Mouse (Mus musculus) kidney, postnatal 36 days (tissue): Measurements from ENCODE around the gene Akap2.

Experiments
- DNase-seq, 2 experiments: peaks; one replicate each; pipeline ENCODE4 v3.0.0; 2021 to 2022; ENCODE audit warnings: mixed read lengths in 2 of 2

The Akap2 gene

GRCm38 (mm10) chr4:57717354-57717753 is at the start of gene Akap2:
Gene Akap2, plus strand, starts transcription at chr4:57717657.
- peak in 1 of 2 experiments; percentile 29 for DNase-seq

GRCm38 (mm10) chr4:57670813-57671469 is 46.5 kb upstream of the Akap2 start:
- DNase-seq = peak; percentile 33 to 43

- no peak for DNase-seq
Observed at GRCm38 (mm10) chr4:57672541-57672940, 44.9 kb upstream of the Akap2 start.

- peak; percentile 89 to 94 for DNase-seq
Observed at GRCm38 (mm10) chr4:57672996-57673906, 44.2 kb upstream of the Akap2 start.

- DNase-seq = no peak
Observed at GRCm38 (mm10) chr4:57674351-57674750, 43.1 kb upstream of the Akap2 start.

GRCm38 (mm10) chr4:57675387-57675786 is 42.1 kb upstream of the Akap2 start:
- peak; percentile 91 to 93 for DNase-seq

GRCm38 (mm10) chr4:57677916-57678315 is 39.5 kb upstream of the Akap2 start:
- DNase-seq = no peak

GRCm38 (mm10) chr4:57678991-57679457 is 38.4 kb upstream of the Akap2 start:
- peak; percentile 66 to 69 for DNase-seq

GRCm38 (mm10) chr4:57680186-57680585 is 37.3 kb upstream of the Akap2 start:
- DNase-seq = peak in 1 of 2 experiments; percentile 38

- peak; percentile 90 to 92 for DNase-seq
Observed at GRCm38 (mm10) chr4:57681511-57681910, 35.9 kb upstream of the Akap2 start.

- DNase-seq = no peak
Observed at GRCm38 (mm10) chr4:57682341-57682740, 35.1 kb upstream of the Akap2 start.

GRCm38 (mm10) chr4:57682944-57683343 is 34.5 kb upstream of the Akap2 start:
- no peak for DNase-seq

GRCm38 (mm10) chr4:57684676-57685215 is 32.7 kb upstream of the Akap2 start:
- no peak for DNase-seq

- no peak for DNase-seq
Observed at GRCm38 (mm10) chr4:57686736-57687135, 30.7 kb upstream of the Akap2 start.

GRCm38 (mm10) chr4:57687583-57687982 is 29.9 kb upstream of the Akap2 start:
- DNase-seq = no peak

GRCm38 (mm10) chr4:57688131-57688530 is 29.3 kb upstream of the Akap2 start:
- no peak for DNase-seq

- peak; percentile 38 to 43 for DNase-seq
Observed at GRCm38 (mm10) chr4:57690001-57690400, 27.5 kb upstream of the Akap2 start.

GRCm38 (mm10) chr4:57690805-57691204 is 26.7 kb upstream of the Akap2 start:
- DNase-seq = no peak

- no peak for DNase-seq
Observed at GRCm38 (mm10) chr4:57694356-57695136, 22.9 kb upstream of the Akap2 start.

- no peak for DNase-seq
Observed at GRCm38 (mm10) chr4:57696955-57697354, 20.5 kb upstream of the Akap2 start.

- no peak for DNase-seq
Observed at GRCm38 (mm10) chr4:57697918-57698611, 19.4 kb upstream of the Akap2 start.

- DNase-seq = no peak
Observed at GRCm38 (mm10) chr4:57701576-57701975, 15.9 kb upstream of the Akap2 start.
